Mouse (Mus musculus): Measurements from ENCODE around the gene Tfap2b.

DNA sequence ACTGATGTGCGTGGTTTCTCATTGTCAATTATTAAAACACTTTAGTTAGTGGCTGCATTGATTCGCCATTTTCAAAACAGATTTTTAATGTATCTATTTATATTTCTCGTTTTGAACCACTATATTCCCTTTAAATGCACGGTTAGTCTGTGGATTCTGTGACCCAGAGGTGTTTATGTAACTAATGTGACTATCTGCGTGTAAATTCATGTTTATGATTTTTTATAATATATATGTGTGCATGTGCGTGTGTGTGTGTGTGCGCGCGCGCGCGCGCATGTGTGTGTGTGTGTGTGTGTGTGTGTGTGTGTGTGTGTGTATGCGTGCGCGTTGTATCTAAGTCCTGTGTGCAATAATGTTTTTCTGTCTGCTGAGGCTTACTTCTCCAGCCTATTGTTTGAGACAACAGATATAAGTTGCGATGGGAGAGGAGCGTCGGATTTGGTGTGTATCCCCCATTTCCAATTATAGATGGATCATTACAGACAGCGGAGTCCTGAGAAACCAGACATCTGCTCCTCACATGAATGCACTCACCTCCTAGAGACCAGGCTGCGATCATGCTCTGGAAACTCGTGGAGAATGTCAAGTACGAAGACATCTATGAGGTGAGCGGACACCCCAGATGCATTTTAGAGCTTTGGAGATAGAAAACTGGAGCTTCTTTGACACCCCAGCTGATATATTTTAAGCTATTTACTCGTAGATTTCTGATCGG, at the start of gene Tfap2b:
- TF ChIP-seq POLR2A (IDR thresholded peaks at IDR 0.05; ENCODE audit: low read depth, low read length) (no peak), CTCF (IDR thresholded peaks at IDR 0.05; ENCODE audit: extremely low read depth, insufficient read depth, insufficient read length, insufficient replicate concordance) (no peak)
